Mouse (Mus musculus): ENCODE measurements at regions not wholly inside any gene's neighbourhood (a gene's known extent, or its start where the extent isn't known, plus 50 kb on each side); places are given as distances from the start of the nearest gene placed in this dataset.

GRCm38 (mm10) chr14:76681581-76682377 is 125.1 kb upstream of the Serp2 start:
- DNase-seq (ENCODE audit: low spot score in 2 of 2), result peak; percentile 35 to 43

GRCm38 (mm10) chr14:76678512-76679134 is 121.9 kb upstream of the Serp2 start:
- peak in 1 of 2 experiments; percentile 42 for DNase-seq (ENCODE audit: low spot score in 2 of 2)

DNA sequence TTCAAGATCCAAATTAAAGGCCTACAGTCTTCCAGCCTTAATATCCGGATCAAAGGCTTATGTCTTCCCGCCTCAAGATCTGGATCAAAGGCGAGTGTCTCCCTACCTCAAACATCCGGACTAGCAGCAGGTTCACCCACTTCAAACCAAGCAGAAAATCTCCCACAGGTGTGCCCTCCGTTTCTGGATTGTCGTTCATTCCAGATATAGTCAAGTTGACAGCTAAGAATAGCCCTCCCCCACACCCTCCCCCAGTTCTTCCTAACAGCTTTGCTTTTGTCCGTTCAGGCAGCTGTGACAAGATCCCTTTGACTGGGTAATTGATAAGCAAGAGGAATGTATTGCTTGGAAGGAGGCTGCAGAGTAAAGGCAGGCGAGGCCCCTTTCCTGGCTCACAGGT is 118.3 kb upstream of the Serp2 start:
- DNase-seq (ENCODE audit: low spot score in 2 of 2), result no peak

GRCm38 (mm10) chr14:76673671-76674331 is 117.1 kb upstream of the Serp2 start:
- no peak for DNase-seq (ENCODE audit: low spot score in 2 of 2)

DNA sequence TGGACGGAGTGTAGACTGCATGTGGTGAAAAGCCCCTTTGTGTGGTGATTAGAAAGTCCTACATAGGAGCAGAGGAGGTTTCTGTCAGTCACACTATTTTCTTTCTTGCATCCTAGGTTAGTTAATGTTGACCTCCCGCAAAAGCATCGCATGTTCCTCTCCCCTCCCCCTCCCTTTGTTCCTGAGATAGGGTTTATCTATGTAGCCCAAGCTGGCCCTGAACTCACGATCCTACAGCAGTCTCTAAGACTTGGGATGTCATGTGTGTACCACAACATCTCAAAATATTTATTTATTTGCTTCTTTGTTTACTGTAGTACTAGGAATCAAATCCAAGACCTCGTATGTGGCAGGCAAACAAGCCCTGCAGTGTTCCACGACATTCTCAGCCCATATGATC is 116.2 kb upstream of the Serp2 start:
- no peak for DNase-seq (ENCODE audit: low spot score in 2 of 2)

GRCm38 (mm10) chr14:76672442-76672841 is 115.8 kb upstream of the Serp2 start:
- no peak for DNase-seq (ENCODE audit: low spot score in 2 of 2)

DNA sequence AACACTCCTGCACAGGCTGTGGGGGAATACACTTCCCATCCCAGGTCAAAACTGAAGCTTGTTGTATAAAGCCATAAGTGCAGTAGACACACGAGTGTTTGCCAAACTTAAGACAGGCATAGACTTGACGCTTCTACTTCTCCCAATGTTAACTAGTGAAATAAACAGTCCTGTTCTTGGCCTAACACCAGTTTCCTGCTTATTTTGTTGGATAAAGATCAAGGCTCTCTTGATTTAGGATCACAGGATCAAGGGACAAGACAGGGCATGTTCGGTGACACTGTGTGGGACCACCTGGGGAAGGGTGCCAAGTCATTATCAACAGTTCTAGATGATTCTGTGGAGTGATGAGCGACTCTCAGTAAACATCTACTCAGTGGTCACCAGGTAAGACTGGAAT is 114.3 kb upstream of the Serp2 start:
- no peak for DNase-seq (ENCODE audit: low spot score in 2 of 2)

- no peak for DNase-seq (ENCODE audit: low spot score in 2 of 2)
Observed at GRCm38 (mm10) chr14:76665754-76666371, 109.2 kb upstream of the Serp2 start.

DNA sequence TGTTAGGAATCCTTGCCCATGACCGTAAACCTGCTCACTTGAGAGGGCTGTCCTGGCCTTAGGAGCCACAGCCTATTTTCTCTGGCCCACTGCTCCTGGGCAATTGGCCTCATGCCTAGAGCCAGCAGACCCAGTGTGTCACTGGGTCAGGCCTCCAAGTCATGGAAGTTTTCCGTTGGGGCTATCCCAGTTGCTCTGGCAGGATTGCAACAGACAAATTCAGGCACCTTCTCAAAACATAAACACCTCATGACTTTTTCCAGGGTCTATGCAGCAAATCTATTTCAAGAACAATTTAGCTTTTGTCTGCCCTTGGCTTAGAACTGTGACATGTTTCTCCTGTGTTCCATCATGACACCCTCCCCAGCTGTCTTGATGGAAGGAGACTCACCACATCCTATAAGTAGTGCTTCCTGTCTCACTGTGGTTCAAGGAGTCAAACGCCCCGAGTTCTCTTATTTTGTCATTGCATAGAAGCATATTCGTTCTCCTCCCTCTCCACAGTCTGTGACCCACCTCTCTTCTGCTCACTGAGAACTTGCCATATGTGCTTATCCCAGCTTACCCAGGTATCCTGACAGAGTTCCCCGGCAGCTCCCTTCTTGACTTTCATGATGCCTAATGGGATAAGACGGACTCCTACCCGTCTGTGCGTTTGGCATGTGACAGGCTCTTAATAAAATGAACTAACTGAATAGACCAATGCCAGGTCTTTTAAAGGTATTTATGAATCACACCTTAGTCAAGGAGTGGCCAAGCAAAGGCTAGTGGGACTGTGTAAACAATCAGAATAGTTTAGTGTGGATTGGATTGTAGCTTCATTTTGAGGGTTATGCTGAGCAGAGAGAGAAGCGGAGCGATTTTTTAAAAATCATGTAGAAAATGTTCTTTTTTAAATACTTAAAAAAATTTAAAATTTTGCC is 108.2 kb upstream of the Serp2 start:
- no peak for DNase-seq (ENCODE audit: low spot score in 2 of 2)

GRCm38 (mm10) chr14:76663816-76664215 is 107.1 kb upstream of the Serp2 start:
- DNase-seq (ENCODE audit: low spot score in 2 of 2), result no peak

DNA sequence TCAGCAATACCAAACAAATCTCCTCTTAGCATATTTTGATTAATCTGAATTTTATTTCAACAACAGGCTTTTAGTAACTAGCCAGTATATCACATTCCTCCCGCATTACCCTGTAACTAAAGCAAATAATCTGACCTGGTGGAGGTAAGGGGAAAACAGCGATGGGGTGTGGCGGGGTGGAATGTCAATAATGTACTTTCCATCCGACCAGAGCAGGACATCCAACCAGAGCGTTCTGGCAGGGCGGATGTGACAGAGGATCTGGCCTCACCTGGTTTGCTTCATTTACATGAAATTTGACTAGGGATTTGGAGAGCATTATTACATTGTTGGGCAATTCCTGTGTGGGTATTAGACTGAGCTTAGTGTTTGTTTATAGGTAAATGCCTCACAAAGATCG is 106.2 kb upstream of the Serp2 start:
- DNase-seq (ENCODE audit: low spot score in 2 of 2), result no peak

DNA sequence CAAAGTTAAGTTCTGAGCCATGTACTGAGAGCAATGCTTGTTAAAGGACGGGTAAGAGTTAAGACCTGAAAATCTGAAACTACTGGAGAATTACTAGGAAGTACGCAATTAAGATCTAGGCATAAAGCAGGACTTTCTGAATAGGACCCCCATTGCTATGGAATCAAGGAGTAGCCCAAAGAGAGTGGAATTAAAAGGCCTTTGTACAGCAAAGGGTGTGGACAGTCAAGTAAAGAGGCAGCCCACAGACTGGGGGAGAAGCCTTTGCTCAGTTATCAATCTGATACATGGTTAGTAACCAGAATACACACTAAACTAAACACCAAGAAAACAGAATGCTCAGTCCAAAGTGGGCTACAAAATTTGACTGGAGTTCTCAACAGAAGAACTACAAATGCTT is 104.2 kb upstream of the Serp2 start:
- DNase-seq (ENCODE audit: low spot score in 2 of 2), result no peak

DNA sequence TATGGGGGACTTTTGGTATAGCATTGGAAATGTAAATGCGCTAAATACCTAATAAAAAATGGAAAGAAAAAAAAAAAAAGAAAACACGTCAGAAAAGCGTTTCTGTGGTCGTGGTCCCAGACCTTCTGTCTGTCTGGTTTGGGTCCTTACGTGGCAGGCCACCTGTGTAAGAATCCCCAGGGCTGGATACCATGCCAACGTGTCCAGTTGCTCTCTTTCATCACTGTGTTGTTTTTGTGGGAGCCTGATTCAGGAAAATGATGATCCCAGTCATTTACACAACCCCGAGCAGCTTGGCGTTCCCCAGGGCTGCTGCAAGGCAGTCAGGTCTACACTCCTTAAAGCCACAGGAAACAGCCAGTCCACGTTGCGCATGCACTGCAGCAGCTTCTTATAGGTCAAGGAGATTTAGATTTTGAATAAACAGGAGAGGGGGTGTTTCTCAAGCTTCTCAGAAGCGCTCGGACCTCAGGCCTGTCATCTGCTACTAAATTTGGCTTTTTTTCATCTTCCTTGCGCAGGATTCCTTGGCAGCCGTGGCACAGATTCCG is 102.3 kb upstream of the Serp2 start:
- DNase-seq (ENCODE audit: low spot score in 2 of 2), result no peak

GRCm38 (mm10) chr14:76657784-76658610 is 101.3 kb upstream of the Serp2 start:
- peak in 1 of 2 experiments; percentile 16 for DNase-seq (ENCODE audit: low spot score in 2 of 2)

DNA sequence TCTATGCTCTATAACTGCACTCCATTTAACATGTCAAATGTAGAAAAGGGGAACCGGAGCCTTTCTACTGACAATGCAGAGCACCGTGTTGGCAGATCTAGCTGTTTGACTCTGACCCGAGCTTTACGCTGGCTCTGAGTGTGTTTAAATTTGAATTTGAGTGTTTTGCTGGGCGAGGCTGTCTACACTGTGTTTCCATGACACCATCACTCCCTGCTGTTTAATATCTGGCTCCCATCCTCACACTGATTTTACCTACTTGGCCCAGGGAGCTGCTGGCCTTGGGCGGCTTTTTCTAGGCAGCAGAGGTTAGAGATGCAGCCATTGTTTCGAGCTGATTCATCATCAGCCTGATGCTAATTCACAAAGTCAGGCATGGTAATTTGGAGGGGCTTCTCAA is 100.7 kb upstream of the Serp2 start:
- no peak for DNase-seq (ENCODE audit: low spot score in 2 of 2)

- no peak for DNase-seq (ENCODE audit: low spot score in 2 of 2)
Observed at GRCm38 (mm10) chr14:76652356-76653126, 95.9 kb upstream of the Serp2 start.

DNA sequence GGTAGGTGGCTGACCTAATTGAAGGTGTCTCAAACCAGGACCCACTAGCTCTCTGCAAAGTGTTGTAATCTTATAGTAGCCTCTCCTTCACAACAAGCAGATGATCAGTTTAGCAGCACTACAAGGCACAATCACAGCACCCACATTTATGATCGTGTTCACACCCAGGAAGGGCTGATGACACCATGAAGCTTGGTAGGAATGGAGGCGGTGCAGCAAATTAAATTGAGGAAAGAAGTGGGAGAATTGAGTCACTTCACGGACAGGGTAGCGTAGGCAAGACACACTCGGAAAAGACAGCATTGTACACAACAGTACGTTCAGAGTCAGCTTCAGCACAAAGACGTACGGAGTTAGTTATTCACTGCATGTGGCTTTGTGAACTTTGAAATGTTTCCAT is 94.4 kb upstream of the Serp2 start:
- DNase-seq (ENCODE audit: low spot score in 2 of 2), result no peak

DNA sequence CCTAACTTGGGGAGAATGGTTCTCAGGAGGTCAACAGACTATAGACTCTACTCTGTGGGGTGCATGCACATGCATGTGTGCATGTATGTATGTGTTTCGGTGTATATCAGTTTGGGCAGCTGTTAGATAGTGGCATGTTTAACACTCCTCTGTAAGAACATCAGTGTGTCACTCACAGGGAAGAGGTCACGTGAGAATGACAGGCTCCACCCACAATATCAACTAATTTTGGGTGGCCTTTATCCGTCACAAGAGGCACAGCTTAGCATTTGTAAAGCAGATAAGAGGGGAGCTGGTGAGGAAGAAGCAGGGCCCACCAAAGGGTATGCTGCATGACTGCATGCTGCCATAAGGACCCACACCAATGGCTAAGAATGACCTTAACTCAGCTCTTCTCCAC is 93.2 kb upstream of the Serp2 start:
- DNase-seq (ENCODE audit: low spot score in 2 of 2), result no peak

DNA sequence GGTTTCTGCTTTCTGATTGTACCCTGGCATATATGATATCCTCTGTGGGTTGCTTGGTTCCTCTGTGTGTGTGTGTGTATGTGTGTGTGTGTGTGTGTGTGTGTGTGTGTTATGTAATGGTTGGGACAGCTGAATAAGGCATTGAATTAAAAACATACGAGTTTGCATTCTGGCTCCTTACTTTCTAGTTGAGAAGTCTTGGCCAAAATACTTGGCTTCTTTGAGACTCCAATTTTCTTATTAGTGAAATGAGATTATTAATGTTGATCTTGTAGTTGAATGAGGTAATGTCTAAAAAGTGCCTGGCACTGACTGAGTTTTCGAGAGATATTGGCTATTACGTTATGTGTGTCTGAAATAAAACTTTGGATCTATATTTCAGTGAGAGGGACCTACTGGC is 88.0 kb upstream of the Serp2 start:
- no peak for DNase-seq (ENCODE audit: low spot score in 2 of 2)

Measured in gastrocnemius, adult 8-10 months (tissue).